Mouse (Mus musculus): ENCODE data around the gene Lhfp. TPM values are rescaled to one million over a fixed set of nuclear protein-coding genes. Genes with fewer than 3 reads are reported as not detected.
A peak's percentile ranks its signal among the peaks of the same experiment; 100 is the strongest.

Gene Lhfp
- polyA plus RNA-seq, 1 experiment, result 13.7 TPM

- no peak overlapping the region for H3K27ac ChIP-seq (ENCODE audit: control insufficient read depth, insufficient read depth, low read depth, low read length, poor library complexity)
- 68% methylated on average over 4 of the region's 4 CpGs for WGBS
- TF ChIP-seq POLR2A (IDR thresholded peaks at IDR 0.05; ENCODE audit: borderline replicate concordance, control insufficient read depth, low read depth, low read length) (no peak), CTCF (IDR thresholded peaks at IDR 0.05; ENCODE audit: control insufficient read depth, insufficient read depth, low read length) (no peak)
- no peak overlapping the region for H3K4me3 ChIP-seq (replicated peaks; ENCODE audit: control insufficient read depth, low read depth, low read length)
- H3K4me1 ChIP-seq (ENCODE audit: control insufficient read depth, insufficient read depth, low read length), result no peaks in the 10 kb centered on the region
These were observed 263.0 kb downstream of the Lhfp start for GRCm38 (mm10) chr3:53304123-53304900.

GRCm38 (mm10) chr3:53305860-53306259 is 264.5 kb downstream of the Lhfp start:
- WGBS, result 91% methylated on average over 1 of the region's 1 CpGs
- TF ChIP-seq CTCF (IDR thresholded peaks at IDR 0.05; ENCODE audit: control insufficient read depth, insufficient read depth, low read length), result no peak
- TF ChIP-seq POLR2A (IDR thresholded peaks at IDR 0.05; ENCODE audit: borderline replicate concordance, control insufficient read depth, low read depth, low read length), result no peak
- Histone ChIP-seq H3K4me1 (ENCODE audit: control insufficient read depth, insufficient read depth, low read length) (no peaks in the 10 kb centered on the region), H3K27ac (ENCODE audit: control insufficient read depth, insufficient read depth, low read depth, low read length, poor library complexity) (no peak overlapping the region), H3K4me3 (replicated peaks; ENCODE audit: control insufficient read depth, low read depth, low read length) (no peak overlapping the region)

GRCm38 (mm10) chr3:53308649-53309048 is 267.3 kb downstream of the Lhfp start:
- WGBS, result 61% methylated on average over 5 of the region's 5 CpGs

DNA sequence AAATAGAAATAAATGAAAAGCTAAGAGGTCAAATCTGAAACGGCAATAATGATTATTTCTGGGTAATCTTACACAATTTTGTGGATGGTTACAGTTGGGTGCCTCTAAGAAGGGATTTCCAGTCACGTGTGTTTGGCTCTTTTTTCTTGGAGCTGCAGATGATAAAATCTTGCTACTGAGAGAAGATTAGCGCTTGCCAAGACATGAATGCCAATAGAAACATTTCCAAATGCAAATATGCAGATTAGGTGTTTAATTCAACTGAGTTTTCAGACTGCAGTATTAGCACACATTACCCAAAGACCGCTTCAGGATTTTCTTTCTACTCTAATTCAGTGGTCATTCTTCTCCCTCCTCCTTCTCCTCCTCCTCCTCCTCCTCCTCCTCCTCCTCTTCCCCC is 268.8 kb downstream of the Lhfp start:
- H3K4me1 ChIP-seq (ENCODE audit: control insufficient read depth, insufficient read depth, low read length), result no peaks in the 10 kb centered on the region
- H3K27ac ChIP-seq (ENCODE audit: control insufficient read depth, insufficient read depth, low read depth, low read length, poor library complexity), result no peak overlapping the region
- WGBS, result 69% methylated on average over 4 of the region's 4 CpGs
- H3K4me3 ChIP-seq (replicated peaks; ENCODE audit: control insufficient read depth, low read depth, low read length), result no peak overlapping the region
- no peak for TF ChIP-seq CTCF (IDR thresholded peaks at IDR 0.05; ENCODE audit: control insufficient read depth, insufficient read depth, low read length)
- no peak for TF ChIP-seq POLR2A (IDR thresholded peaks at IDR 0.05; ENCODE audit: borderline replicate concordance, control insufficient read depth, low read depth, low read length)

More at GRCm38 (mm10) chr3:53308649-53309048, 267.3 kb downstream of the Lhfp start:
- TF ChIP-seq POLR2A (IDR thresholded peaks at IDR 0.05; ENCODE audit: borderline replicate concordance, control insufficient read depth, low read depth, low read length) (no peak), CTCF (IDR thresholded peaks at IDR 0.05; ENCODE audit: control insufficient read depth, insufficient read depth, low read length) (peak; percentile 29; the same call in 1 of the 2 replicates)
- no peak overlapping the region for H3K4me3 ChIP-seq (replicated peaks; ENCODE audit: control insufficient read depth, low read depth, low read length)
- H3K27ac ChIP-seq (ENCODE audit: control insufficient read depth, insufficient read depth, low read depth, low read length, poor library complexity), result no peak overlapping the region
- no peaks in the 10 kb centered on the region for H3K4me1 ChIP-seq (ENCODE audit: control insufficient read depth, insufficient read depth, low read length)

DNA sequence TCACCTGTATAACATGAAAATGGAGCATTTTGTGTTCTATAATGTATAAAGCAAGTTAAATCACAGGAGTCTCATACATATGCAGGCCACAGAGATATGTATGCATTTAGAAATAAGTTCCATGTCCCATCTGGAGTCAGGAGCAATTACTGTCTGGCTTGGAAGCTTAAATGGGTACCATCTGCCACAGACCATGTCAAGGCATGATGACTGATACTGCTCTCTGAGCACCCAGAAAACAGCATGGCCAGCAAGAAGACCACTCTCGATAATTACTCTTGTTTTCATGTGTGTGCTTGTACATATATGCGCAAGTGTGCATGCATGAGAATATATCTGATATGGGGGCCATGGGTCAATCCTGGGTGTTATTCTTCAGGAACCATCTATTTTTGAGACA is 269.3 kb downstream of the Lhfp start:
- 85% methylated on average over 2 of the region's 2 CpGs for WGBS
- TF ChIP-seq POLR2A (IDR thresholded peaks at IDR 0.05; ENCODE audit: borderline replicate concordance, control insufficient read depth, low read depth, low read length) (no peak), CTCF (IDR thresholded peaks at IDR 0.05; ENCODE audit: control insufficient read depth, insufficient read depth, low read length) (no peak)
- no peaks in the 10 kb centered on the region for H3K4me1 ChIP-seq (ENCODE audit: control insufficient read depth, insufficient read depth, low read length)

More for the DNA sequence above, 269.3 kb downstream of the Lhfp start:
- no peak overlapping the region for H3K4me3 ChIP-seq (replicated peaks; ENCODE audit: control insufficient read depth, low read depth, low read length)
- H3K27ac ChIP-seq (ENCODE audit: control insufficient read depth, insufficient read depth, low read depth, low read length, poor library complexity), result no peak overlapping the region

Other genes with a start within 250 kb of the Lhfp start
- 3.8 and 5.9 TPM in 2 replicates for gene Cog6, start 24.3 kb upstream of the Lhfp start, polyA plus RNA-seq (2011; ENCODE audit: insufficient read depth, insufficient read length, low replicate concordance, missing spikeins)

All from bone marrow, adult 2 months (tissue).